Comparison of ENCODE assay signal across 7 mouse cellular contexts in the genomic region with DNA sequence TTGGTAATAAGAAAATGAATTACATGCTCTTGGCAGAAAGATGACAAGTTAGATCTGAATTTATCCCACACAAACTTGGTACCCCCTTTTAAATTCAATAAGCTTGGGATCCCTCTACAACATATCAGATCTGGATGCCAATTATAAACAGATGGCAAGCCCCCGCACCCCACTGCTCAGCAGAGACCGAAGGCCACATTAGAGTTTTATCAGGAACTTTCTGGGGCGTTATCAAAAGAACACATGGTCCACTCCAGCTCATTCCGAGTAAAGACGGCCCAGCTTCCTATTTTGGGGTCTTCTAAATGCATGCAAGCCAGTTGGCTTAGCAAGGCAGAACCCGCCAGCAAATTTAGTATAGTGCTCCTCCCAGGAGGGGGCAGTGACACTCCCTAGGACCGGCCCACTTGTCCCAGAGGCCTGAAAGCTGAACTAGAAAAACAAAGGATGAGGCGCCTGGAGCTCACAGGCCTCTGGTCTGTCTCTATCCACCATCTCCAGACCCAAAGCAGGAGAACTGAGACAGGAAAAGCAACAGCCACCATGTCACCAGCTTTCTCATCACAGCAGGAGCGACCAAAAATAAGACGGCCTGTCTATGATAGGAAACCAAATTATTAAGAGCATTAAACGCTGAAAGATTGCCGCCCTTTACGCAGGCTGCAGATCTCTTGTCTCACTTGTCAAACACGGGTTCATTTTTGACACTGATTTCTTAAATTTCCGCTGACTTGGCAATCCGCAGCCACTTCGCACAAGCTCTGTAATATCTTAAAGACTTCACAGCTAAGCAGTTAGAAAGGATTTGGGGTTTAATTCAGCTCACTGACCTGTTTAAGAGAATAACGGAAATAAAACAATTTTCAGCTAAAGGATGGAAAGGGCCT.
DNase-seq lines count a peak whose midpoint lies in the region; ATAC-seq and TF ChIP-seq lines count a peak whose summit lies in the region.

No protein-coding gene starts in this region.

- H3K9ac ChIP-seq in embryonic facial prominence, embryonic 11.5 days (replicated peaks; ENCODE audit: low read length), result no peak overlapping the region
- no peak overlapping the region for H3K9ac ChIP-seq in limb, embryonic 12.5 days (replicated peaks)

- no peak overlapping the region for H3K27ac ChIP-seq in kidney, adult 2 months (ENCODE audit: insufficient read depth, low read depth, low read length)
- peak overlapping the region; percentile 23 for H3K27ac ChIP-seq in embryonic facial prominence, embryonic 11.5 days (replicated peaks; ENCODE audit: low read depth, low read length)
- H3K27ac ChIP-seq in limb, embryonic 12.5 days, result peak overlapping the region; percentile 50; the same call in 1 of the 2 replicates

- no peak for TF ChIP-seq POLR2A in kidney, adult 2 months (IDR thresholded peaks at IDR 0.05; ENCODE audit: low read depth, low read length)

- no peak for TF ChIP-seq CTCF in kidney, adult 2 months (conservative IDR thresholded peaks at IDR 0.05; ENCODE audit: insufficient read depth, insufficient read length, low read depth, low read length)

- no peak overlapping the region for H3K4me3 ChIP-seq in kidney, adult 2 months (ENCODE audit: insufficient read depth, low read depth, low read length)
- no peak overlapping the region for H3K4me3 ChIP-seq in embryonic facial prominence, embryonic 11.5 days (ENCODE audit: low read depth, low read length)
- no peak overlapping the region for H3K4me3 ChIP-seq in limb, embryonic 12.5 days (replicated peaks)

- no peaks in the 10 kb centered on the region for H3K36me3 ChIP-seq in kidney, adult 2 months (ENCODE audit: control insufficient read depth, insufficient read depth, low read length)
- no peaks in the 10 kb centered on the region for H3K36me3 ChIP-seq in embryonic facial prominence, embryonic 11.5 days (replicated peaks; ENCODE audit: control insufficient read depth, insufficient read depth, low read depth, low read length)
- H3K36me3 ChIP-seq in limb, embryonic 12.5 days, result no peaks in the 10 kb centered on the region

- H3K27me3 ChIP-seq in kidney, adult 2 months (replicated peaks; ENCODE audit: control insufficient read depth, insufficient read depth, low read length), result no peaks in the 10 kb centered on the region
- no peaks in the 10 kb centered on the region for H3K27me3 ChIP-seq in embryonic facial prominence, embryonic 11.5 days (ENCODE audit: control insufficient read depth, insufficient read depth, low read length)
- H3K27me3 ChIP-seq in limb, embryonic 12.5 days, result peaks cover 20% of the 10 kb centered on the region

- peak; percentile 64 for ATAC-seq in embryonic facial prominence, embryonic 11.5 days (replicated peaks; ENCODE audit: insufficient number of reproducible peaks, low FRiP score, low TSS enrichment, low read depth)
- no peak for ATAC-seq in limb, embryonic 12.5 days (ENCODE audit: insufficient number of reproducible peaks, insufficient read depth, low FRiP score, low TSS enrichment, low read depth)

- peak; percentile 9 to 13 for DNase-seq in kidney, postnatal 4 days
- no peak for DNase-seq in kidney, adult 2 months
- peak; percentile 27 for DNase-seq in ZHBTc4 (ENCODE audit: low read depth, low spot score)
- peak; percentile 43 for DNase-seq in embryonic facial prominence, embryonic 11.5 days (ENCODE audit: low spot score)
- no peak for DNase-seq in thymus, postnatal 36 days
- DNase-seq in gastrocnemius, adult 18-20 months (ENCODE audit: low spot score), result no peak

- no peak overlapping the region; the same call in 1 of the 2 replicates for H3K4me2 ChIP-seq in embryonic facial prominence, embryonic 11.5 days (ENCODE audit: low read depth, low read length)
- peak overlapping the region; percentile 26 for H3K4me2 ChIP-seq in limb, embryonic 12.5 days

- 76% methylated on average over 18 of the region's 18 CpGs for WGBS in kidney, adult 2 months
- 52% methylated on average over 18 of the region's 18 CpGs for WGBS in embryonic facial prominence, embryonic 11.5 days
- 56% methylated on average over 18 of the region's 18 CpGs for whole genome bisulfite sequencing in limb, embryonic 12.5 days

- no peaks in the 10 kb centered on the region for H3K9me3 ChIP-seq in embryonic facial prominence, embryonic 11.5 days (replicated peaks; ENCODE audit: control insufficient read depth, low read length)
- H3K9me3 ChIP-seq in limb, embryonic 12.5 days, result no peaks in the 10 kb centered on the region

- H3K4me1 ChIP-seq in kidney, adult 2 months (ENCODE audit: control insufficient read depth, insufficient read depth, low read length), result no peaks in the 10 kb centered on the region
- H3K4me1 ChIP-seq in embryonic facial prominence, embryonic 11.5 days (ENCODE audit: control insufficient read depth, insufficient read depth, low read length), result peaks cover 3% of the 10 kb centered on the region; the same call in 1 of the 2 replicates
- H3K4me1 ChIP-seq in limb, embryonic 12.5 days (replicated peaks), result peaks cover 21% of the 10 kb centered on the region

Comparison
In these comparisons a context has a peak if more than half of its experiments do, and no peak if none do; other contexts are left out.
1. DNase-seq: peak in kidney, postnatal 4 days (2 of 2), ZHBTc4 (single experiment) and embryonic facial prominence, embryonic 11.5 days (single experiment); none in kidney, adult 2 months (single experiment), thymus, postnatal 36 days (0 of 2) and gastrocnemius, adult 18-20 months (single experiment).